Mouse (Mus musculus) urinary bladder, postnatal 36 days (tissue): ENCODE results near the gene Ckap4.
A peak's percentile ranks its signal among the peaks of the same experiment; 100 is the strongest.
"Not testable (repeated sequence)": the region's sequence is repeated elsewhere in the genome, so short reads cannot be mapped to it uniquely, and the experiment has no call there.

Source experiments
- DNase-seq, 2 experiments: peaks; one replicate each; pipeline ENCODE4 v3.0.0; 2022; ENCODE audit warnings: low spot score in 2 of 2, mixed read lengths in 1 of 2

Ckap4 gene

GRCm38 (mm10) chr10:84549146-84549919 is 15.5 kb upstream of the Ckap4 start:
- DNase-seq: no peak

- no peak for DNase-seq
Measured at GRCm38 (mm10) chr10:84544841-84545610, 11.2 kb upstream of the Ckap4 start.

- DNase-seq: no peak
Measured at GRCm38 (mm10) chr10:84542802-84543658, 9.2 kb upstream of the Ckap4 start.

DNA sequence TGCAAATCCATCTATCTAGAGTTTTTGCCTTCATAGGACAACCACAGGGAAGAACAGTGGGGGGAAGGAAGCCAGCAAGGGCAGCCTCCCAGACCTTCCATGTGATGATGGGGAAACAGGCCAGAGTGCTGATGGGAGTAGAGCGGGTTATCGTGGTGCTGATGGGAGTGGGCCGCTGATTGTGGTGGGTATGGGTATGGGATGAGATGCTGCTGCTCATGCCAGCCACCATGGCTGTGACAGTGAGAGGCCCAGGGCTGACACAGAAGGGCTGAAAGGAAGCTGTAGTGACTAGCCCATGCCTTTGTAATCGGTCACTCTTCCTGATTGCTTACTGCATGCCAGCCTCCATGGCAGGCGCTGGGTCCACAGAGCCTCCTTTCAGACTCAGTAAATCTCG is 5.8 kb upstream of the Ckap4 start:
- no peak for DNase-seq

DNA sequence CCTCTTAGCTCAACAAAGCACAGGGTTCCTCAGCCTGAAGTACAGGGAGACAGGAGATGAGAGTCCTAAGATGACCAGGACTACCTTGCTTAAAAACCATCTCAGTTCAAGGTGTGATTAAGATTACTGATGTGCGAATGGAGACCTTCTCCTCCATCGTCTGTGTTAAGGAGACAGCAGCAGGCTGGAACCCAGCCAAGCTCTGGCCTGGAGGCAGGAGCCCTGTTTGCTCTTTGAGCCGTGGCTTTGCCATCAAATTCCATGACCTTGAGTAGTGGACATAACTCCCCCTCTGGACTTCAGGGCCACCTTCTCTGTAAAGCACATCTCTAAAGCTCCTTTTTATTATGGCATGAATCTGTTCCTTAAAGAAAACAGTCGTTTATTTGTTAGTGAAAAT is 2.0 kb upstream of the Ckap4 start:
- DNase-seq: no peak

DNA sequence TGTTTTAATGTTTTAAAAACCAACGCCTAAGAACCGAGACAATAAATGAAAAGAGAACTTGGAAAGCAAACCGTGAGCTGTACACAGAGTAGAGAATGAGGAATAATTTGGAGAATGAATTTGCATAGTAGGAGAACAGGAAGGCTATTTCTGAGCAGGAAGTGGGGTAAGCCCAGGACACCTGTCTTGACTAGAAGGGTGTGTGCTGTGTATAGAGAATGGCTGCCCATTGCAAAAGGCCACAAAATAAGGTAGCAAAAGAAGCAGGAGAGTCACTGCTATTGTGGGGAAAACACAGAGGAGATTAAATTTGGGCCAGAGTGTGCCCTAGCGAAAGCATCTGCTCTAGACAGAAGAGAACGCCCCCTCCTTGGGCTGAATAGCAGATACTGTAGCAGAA is 1.6 kb upstream of the Ckap4 start:
- DNase-seq: no peak

DNA sequence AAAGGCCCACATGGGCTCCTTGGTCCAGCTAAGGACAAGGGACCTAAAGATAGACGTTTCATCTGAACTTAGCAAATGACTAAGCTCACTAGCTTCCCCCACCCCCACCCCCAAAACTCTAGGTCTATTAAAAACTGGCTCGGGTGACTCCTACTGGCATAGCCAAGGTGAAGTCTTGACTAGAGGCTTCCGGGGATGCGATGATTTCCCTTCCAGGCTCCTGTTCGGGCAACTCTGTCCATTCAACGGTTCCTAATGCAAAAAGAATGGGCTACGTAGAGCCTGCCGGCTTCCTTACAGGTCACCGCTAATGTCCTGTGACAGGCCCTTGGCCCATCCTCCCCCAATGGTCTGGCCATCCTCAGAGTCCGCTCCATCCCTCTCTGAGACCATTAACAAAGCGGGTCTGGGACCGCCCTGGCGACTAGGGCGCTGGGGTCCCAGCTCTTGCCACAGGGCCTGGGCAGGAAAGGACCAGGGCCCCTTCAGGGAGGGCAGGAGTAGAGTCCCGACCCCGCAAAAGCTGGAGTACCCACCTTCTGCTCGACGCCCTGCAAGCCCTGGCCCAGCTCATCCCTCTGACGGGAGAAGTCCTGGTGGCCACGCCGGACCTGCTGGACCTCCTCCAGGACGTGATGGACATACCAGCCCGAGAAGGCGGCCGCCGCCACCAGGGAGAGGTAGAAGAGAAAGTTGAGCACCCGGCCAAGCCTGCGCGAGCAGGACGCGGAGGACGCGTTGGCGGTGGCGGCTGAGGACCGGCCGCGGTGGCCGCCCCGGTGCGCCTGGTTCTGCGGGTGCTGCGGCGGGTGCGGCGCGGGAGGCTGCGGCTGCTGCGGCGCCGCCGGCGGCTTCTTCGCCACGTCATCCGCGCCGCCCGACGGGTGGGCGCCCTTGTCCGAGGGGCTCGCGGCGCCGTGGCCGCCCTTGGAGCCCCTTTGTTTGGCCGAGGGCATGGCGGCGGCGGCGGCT is 665 bp downstream of the Ckap4 start:
- peak; percentile 38 to 42 for DNase-seq

DNA sequence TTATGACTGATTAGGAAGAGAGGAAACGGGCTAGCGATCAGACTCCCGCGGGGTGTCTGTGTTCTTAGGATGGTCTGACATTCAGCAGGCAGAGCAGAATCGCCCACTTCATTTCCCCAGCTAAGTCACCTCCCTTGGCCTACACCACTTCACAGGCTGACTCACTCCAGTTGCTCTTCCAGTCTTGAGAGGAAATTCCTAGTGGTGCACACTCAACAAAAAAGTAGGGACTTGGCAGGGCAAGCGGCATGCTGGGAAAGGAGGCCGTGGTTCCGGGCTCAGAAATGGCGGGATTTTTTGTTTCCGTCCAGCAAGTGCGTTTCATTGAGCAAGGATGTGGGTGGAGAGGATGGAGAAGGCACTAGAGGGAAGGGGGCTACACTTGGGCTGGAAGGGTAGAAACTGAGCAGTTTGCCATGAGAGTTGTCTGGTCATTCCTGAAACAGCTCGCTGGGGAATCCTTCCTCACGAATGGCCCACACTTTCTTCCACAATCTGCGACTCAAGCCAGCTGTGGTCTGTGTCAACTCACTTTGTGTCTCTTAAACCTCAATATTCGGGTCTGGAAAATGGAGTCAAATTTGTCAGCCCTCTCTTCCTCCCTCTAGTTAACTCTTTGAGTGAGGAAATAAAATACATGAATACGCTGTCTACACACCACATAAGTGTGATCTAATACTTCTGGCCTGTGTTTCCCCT is 1.5 kb downstream of the Ckap4 start:
- DNase-seq: peak in 1 of 2 experiments; percentile 59

DNA sequence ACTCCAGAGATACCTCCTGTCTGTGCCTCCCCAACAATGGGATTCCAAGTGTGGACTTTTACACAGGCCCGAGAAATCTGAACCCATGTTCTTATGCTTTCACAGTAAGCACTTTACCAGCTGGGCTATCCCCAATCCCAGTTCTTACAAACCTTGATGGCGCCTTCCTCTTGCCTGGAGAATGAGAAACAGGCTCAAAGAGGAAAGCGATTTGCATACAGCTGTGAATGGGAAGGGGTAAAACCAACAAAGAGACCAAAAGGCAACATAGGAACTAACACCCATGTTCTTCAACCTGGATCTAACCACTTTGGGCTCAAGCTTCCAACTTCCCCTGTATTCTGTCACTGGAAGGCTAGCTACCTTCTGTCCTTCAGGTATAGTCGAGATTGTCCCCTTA is 2.3 kb downstream of the Ckap4 start:
- DNase-seq: no peak

- no peak for DNase-seq
Measured at GRCm38 (mm10) chr10:84530388-84530787, 3.5 kb downstream of the Ckap4 start.

GRCm38 (mm10) chr10:84527631-84528030 is 6.2 kb downstream of the Ckap4 start:
- no peak for DNase-seq

DNA sequence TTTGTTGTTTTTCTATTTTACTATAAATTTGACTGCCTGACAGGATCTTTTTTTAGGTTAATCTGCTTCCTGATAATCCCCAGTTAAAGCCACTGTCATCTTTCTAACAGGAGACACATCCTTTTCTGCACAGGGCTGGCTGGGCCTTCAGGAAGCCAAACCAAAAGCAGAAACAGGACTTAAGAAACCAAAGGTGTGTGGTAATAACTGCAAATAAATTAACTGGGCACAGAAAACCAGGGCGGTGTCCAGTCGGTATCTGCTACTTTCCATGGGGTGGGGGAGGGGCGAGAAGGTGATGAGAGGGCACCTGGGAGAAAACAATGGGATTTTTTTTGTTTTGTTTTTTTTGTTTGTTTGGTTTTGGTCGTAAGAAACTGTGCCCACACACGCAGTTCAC is 6.8 kb downstream of the Ckap4 start:
- no peak for DNase-seq

DNA sequence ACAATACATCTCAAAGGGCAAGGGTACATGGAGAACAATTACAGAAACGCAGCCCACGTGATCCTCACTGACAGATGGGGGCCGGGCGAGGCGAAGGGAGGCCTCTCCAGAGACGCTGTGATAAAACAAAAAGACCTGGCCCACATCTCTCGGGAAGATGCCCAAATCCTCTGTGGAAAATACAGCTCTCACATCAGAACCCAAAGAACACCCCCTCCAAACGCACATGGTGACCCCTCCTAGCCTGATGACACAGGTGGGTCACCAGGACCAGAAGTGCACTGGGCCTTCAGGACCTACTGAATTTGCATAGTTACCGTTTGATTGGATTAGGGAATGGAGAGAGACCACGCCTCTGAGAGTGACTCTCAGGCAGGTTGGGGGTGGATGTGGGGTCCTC is 7.4 kb downstream of the Ckap4 start:
- DNase-seq: no peak

DNA sequence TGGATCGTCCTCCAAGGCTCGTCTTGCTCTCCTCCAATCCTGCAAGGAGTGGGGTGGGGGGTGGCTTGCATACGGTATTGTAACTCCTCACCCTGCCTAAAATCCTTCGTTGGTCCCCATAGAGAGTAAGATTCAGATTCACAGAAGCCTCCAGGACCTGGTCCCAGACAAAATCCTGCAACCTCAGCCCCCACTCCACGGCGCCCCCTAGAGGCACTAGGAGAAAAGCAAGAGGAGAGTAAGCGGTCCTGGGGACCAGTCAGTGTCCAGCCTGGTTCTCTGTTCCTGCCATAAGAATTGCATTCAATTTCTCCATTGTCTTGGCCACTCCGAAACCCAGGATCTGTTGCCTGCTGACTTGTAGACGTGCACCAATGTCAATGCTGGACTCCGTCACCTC is 10.2 kb downstream of the Ckap4 start:
- no peak for DNase-seq

DNA sequence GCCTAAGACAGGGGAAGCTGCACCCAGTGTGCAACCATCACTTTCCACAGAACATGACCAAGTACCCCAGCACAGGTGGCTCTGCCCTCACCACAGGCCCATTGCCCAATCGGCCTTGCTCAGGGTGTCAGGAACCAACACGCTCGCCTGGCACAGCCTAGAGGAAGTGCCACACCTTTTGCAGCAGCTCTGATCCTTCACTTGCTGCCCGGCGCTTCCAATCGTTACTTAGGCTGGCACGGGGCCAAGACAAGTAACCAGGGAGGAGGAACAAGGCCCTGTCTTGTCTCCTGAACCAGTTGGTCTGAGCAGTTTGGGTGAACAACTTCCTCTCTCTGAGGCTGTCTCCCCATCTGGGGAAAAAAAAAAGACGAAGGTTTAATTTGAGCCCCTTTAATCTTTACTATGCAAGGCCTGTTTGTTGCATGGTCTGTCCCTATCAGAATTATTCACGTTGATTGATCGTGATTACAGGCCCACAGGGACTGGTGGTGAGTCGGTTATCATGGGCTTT is 17.4 kb downstream of the Ckap4 start:
- peak; percentile 64 to 77 for DNase-seq

- DNase-seq: not testable (repeated sequence)
Measured at GRCm38 (mm10) chr10:84515980-84516379, 17.9 kb downstream of the Ckap4 start.

GRCm38 (mm10) chr10:84515512-84515950 is 18.3 kb downstream of the Ckap4 start:
- DNase-seq: peak; percentile 68 to 76

- DNase-seq: peak; percentile 65 to 76
Measured at GRCm38 (mm10) chr10:84514038-84514578, 19.8 kb downstream of the Ckap4 start.

DNA sequence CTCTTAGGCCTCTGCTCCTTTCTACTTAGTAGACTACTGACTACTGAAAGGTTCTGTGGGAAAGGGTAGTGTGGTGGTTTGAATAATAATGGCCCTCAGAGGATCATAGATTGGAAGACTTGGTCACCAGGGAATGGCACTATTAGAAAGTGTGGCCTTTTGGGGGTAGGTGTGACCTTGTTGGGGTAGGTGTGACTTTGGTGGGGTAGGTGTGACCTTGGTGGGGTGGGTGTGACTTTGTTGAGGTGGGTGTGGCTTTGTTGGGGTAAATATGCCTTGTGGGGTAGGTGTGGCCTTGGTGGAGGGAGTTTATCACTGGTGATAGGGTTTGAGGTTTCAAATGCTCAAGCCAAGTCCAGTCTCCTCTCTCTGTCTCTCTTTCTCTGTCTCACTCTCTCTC is 21.1 kb downstream of the Ckap4 start:
- DNase-seq: no peak

- DNase-seq: no peak
Measured at GRCm38 (mm10) chr10:84508603-84509002, 25.3 kb downstream of the Ckap4 start.
